Mouse (Mus musculus): ENCODE measurements around the gene Mpi. TPM values are rescaled to one million over a fixed set of nuclear protein-coding genes. Genes with fewer than 3 reads are reported as not detected.
A peak's percentile ranks its signal among the peaks of the same experiment; 100 is the strongest.

Mpi gene
- polyA plus RNA-seq, 1 experiment = 102 TPM

- TF ChIP-seq CTCF (IDR thresholded peaks at IDR 0.05; ENCODE audit: extremely low read depth, insufficient read depth, low read length) (no peak), POLR2A (IDR thresholded peaks at IDR 0.05; ENCODE audit: extremely low read depth, insufficient read depth, low read length) (peak; percentile 82)
- Histone ChIP-seq H3K4me3 (ENCODE audit: insufficient read depth, low read length) (peak within 1 kb of the TSS; percentile 74), H3K4me1 (ENCODE audit: control insufficient read depth, insufficient read depth, low read length) (peaks cover 6% of the 10 kb centered on the region), H3K27ac (ENCODE audit: insufficient read depth, low read length) (peak within 1 kb of the TSS; percentile 60)
These were observed 15.4 kb downstream of the Mpi start, which contains the start of gene Fam219b for GRCm38 (mm10) chr9:57537044-57537727. TSS of gene Fam219b (plus strand) at chr9:57537528.

DNA sequence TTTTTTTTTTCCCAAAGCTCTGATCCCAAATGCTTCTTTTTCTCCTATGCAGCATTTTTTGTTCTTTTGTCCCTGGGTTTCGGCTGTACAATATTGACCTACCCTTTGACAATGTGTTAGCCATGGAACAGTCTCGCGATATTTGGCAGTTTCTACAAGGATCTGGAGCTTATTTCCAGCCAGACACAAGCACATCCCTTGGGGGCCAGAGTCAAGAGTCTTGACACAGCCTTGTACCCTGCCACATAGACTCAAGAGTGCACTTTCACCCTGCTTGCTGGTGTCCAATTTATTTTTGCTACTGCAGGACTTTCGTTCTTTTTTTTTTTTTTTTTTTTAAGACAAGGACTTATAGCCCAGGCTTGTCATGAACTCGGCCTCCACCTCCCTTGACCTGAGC is 16.2 kb downstream of the Mpi start:
- 0 out of 2 replicates have a peak overlapping the region, but pooled peaks have one; percentile 74 for H3K4me3 ChIP-seq (ENCODE audit: insufficient read depth, low read length)

DNA sequence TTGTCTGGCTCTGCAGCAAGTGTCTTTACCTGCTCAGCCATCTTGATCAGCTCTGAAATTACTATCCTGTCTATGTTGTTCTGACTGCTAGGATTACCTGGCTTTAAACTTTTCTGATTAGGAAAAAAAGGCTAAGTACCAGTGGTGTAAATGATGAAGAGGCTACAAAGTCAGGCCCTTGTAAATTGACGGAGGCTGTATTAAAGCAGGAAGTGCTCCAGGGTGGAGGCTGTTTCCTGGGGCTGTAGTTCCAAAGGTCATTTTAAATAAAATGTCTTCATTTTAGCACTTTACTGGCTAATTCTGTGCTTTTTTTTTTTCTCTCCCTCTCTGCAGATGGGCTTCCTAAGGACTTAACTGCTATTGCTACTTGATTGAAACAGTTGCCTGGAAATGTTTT is 20.6 kb downstream of the Mpi start:
- Histone ChIP-seq H3K27ac (ENCODE audit: insufficient read depth, low read length) (no peak overlapping the region), H3K4me1 (ENCODE audit: control insufficient read depth, insufficient read depth, low read length) (peaks cover 2% of the 10 kb centered on the region; the same call in 1 of the 2 replicates), H3K4me3 (ENCODE audit: insufficient read depth, low read length) (no peak overlapping the region)
- no peak for TF ChIP-seq CTCF (IDR thresholded peaks at IDR 0.05; ENCODE audit: extremely low read depth, insufficient read depth, low read length)
- TF ChIP-seq POLR2A (IDR thresholded peaks at IDR 0.05; ENCODE audit: extremely low read depth, insufficient read depth, low read length) = no peak

More for the DNA sequence above, 16.2 kb downstream of the Mpi start:
- no peak for TF ChIP-seq CTCF (IDR thresholded peaks at IDR 0.05; ENCODE audit: extremely low read depth, insufficient read depth, low read length)
- no peak for TF ChIP-seq POLR2A (IDR thresholded peaks at IDR 0.05; ENCODE audit: extremely low read depth, insufficient read depth, low read length)
- Histone ChIP-seq H3K27ac (ENCODE audit: insufficient read depth, low read length) (no peak overlapping the region), H3K4me1 (ENCODE audit: control insufficient read depth, insufficient read depth, low read length) (peaks cover 6% of the 10 kb centered on the region)

GRCm38 (mm10) chr9:57526435-57526834 is 26.1 kb downstream of the Mpi start:
- Histone ChIP-seq H3K4me1 (ENCODE audit: control insufficient read depth, insufficient read depth, low read length) (peaks cover 5% of the 10 kb centered on the region; the same call in 1 of the 2 replicates), H3K27ac (ENCODE audit: insufficient read depth, low read length) (no peak overlapping the region), H3K4me3 (ENCODE audit: insufficient read depth, low read length) (no peak overlapping the region)
- TF ChIP-seq POLR2A (IDR thresholded peaks at IDR 0.05; ENCODE audit: extremely low read depth, insufficient read depth, low read length) (no peak), CTCF (IDR thresholded peaks at IDR 0.05; ENCODE audit: extremely low read depth, insufficient read depth, low read length) (no peak)

DNA sequence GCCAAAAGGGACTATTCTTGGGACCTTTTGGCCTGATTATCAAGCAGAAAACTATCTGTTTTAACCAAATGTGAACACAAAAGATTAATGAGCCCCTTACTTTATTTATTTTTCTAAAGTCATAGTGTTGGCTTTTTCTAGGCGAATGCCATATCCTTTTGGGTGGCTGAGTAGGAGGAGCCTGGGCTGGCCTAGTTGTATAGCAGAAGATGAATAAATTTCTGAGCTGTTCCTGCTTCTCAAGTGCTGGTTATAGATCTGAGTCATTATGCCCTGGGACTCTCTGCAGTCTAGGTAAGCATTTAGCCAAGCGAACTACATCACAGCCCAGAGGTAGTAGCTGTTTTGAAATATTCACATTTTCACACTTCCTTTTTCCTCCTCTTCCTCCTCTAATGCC is 27.0 kb downstream of the Mpi start:
- Histone ChIP-seq H3K4me3 (ENCODE audit: insufficient read depth, low read length) (no peak overlapping the region), H3K4me1 (ENCODE audit: control insufficient read depth, insufficient read depth, low read length) (peaks cover 5% of the 10 kb centered on the region; the same call in 1 of the 2 replicates), H3K27ac (ENCODE audit: insufficient read depth, low read length) (no peak overlapping the region)
- no peak for TF ChIP-seq POLR2A (IDR thresholded peaks at IDR 0.05; ENCODE audit: extremely low read depth, insufficient read depth, low read length)
- TF ChIP-seq CTCF (IDR thresholded peaks at IDR 0.05; ENCODE audit: extremely low read depth, insufficient read depth, low read length) = no peak

GRCm38 (mm10) chr9:57524439-57524838 is 28.1 kb downstream of the Mpi start:
- no peak for TF ChIP-seq POLR2A (IDR thresholded peaks at IDR 0.05; ENCODE audit: extremely low read depth, insufficient read depth, low read length)
- TF ChIP-seq CTCF (IDR thresholded peaks at IDR 0.05; ENCODE audit: extremely low read depth, insufficient read depth, low read length) = no peak
- H3K4me3 ChIP-seq (ENCODE audit: insufficient read depth, low read length) = no peak overlapping the region
- peaks cover 5% of the 10 kb centered on the region; the same call in 1 of the 2 replicates for H3K4me1 ChIP-seq (ENCODE audit: control insufficient read depth, insufficient read depth, low read length)
- H3K27ac ChIP-seq (ENCODE audit: insufficient read depth, low read length) = no peak overlapping the region

DNA sequence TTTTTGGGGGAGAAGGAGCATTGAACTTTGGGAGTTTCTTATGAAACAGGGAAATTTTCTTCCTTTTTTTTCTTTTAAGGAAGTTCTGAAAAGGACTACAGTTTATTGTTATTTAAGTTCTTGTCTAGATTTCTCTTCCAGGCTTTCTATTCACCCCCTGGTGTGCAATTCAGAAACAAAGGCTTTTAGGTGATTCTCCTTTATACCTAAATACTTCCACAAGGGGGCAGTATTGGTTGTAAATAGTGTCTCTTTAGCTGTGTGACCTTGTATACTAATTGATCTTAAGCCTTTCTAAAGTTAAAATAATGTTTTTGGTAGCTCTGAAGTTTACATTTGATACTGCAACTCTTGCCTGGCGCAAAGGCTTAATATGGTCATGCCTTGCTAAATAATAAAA is 28.8 kb downstream of the Mpi start:
- H3K4me3 ChIP-seq (ENCODE audit: insufficient read depth, low read length) = no peak overlapping the region; the same call in 1 of the 2 replicates
- no peak overlapping the region for H3K27ac ChIP-seq (ENCODE audit: insufficient read depth, low read length)
- H3K4me1 ChIP-seq (ENCODE audit: control insufficient read depth, insufficient read depth, low read length) = peaks cover 5% of the 10 kb centered on the region; the same call in 1 of the 2 replicates
- TF ChIP-seq POLR2A (IDR thresholded peaks at IDR 0.05; ENCODE audit: extremely low read depth, insufficient read depth, low read length) = no peak
- no peak for TF ChIP-seq CTCF (IDR thresholded peaks at IDR 0.05; ENCODE audit: extremely low read depth, insufficient read depth, low read length)

DNA sequence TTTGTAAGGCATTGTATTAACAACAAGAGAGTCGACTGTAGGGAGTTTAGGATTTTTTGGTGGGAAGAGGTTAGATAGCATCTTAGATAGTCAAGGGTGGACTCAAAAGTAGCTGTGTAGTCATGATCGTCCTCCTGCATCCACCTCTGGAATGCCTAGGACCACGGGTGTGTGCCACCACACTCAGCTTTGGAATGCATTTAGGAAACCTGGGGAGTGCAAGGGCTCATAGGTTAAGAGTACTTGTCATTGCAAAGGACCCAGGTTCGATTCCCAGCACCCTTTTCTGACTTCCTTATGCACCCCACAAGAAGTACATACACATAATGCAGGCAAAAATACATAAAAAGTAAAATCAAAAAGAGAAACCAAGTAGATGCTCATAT is 29.7 kb downstream of the Mpi start:
- Histone ChIP-seq H3K4me1 (ENCODE audit: control insufficient read depth, insufficient read depth, low read length) (peaks cover 5% of the 10 kb centered on the region; the same call in 1 of the 2 replicates), H3K27ac (ENCODE audit: insufficient read depth, low read length) (no peak overlapping the region), H3K4me3 (ENCODE audit: insufficient read depth, low read length) (peak overlapping the region; percentile 85; the same call in 1 of the 2 replicates)
- TF ChIP-seq CTCF (IDR thresholded peaks at IDR 0.05; ENCODE audit: extremely low read depth, insufficient read depth, low read length) = no peak
- no peak for TF ChIP-seq POLR2A (IDR thresholded peaks at IDR 0.05; ENCODE audit: extremely low read depth, insufficient read depth, low read length)

DNA sequence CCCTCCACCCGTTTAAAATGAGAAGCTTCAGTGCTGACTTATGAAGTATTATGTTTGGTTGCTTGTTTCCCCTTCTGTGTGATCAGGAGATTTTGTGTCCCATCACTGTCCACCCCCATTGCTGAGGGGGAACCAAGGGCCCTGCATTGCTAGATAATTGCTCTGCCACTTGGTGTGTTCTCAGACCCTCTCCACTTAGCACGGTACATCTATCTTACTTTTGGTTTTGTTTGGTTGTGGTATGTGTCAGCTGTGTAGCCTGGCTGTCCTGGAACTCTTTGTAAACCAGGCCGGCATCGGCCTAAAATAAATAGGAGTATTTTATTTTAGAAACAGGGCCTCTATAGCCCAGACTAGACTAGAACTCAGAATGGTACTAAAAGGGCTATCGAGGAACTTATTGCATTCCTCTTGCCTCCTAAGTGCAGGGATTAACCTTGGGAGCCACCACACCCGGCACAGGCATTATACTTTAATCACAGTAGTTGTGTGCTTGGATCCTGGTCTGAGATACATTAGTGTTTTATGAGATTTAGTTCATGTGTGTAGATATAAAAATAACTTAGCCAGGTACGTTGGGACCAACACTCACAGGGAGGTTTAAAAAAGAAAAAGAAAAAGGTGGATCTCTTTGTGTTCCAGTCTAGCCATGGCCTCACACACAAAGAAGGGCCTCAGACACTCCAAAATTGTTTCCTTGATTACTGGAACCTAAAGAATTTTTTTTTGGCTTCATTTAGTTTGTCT is 30.3 kb downstream of the Mpi start:
- peaks cover 5% of the 10 kb centered on the region; the same call in 1 of the 2 replicates for H3K4me1 ChIP-seq (ENCODE audit: control insufficient read depth, insufficient read depth, low read length)
- 0 out of 2 replicates have a peak overlapping the region, but pooled peaks have one; percentile 99 for H3K27ac ChIP-seq (ENCODE audit: insufficient read depth, low read length)
- H3K4me3 ChIP-seq (ENCODE audit: insufficient read depth, low read length) = peak overlapping the region; percentile 85
- TF ChIP-seq POLR2A (IDR thresholded peaks at IDR 0.05; ENCODE audit: extremely low read depth, insufficient read depth, low read length) (no peak), CTCF (IDR thresholded peaks at IDR 0.05; ENCODE audit: extremely low read depth, insufficient read depth, low read length) (no peak)

Data from cortical plate, adult 2 months (tissue).